Mouse (Mus musculus) cerebellum, adult 2 months (tissue): Measurements from ENCODE around the gene Rbbp4. TPM values are rescaled to one million over a fixed set of nuclear protein-coding genes. Genes with fewer than 3 reads are reported as not detected.

Source experiments
- DNase-seq, 2 experiments: peaks; one replicate each; pipeline ENCODE4 v3.0.0; 2021
- H3K27ac ChIP-seq: fragments of 200-500 bp; 2 replicates; pipeline ENCODE4 v1.5.1; 2012; ENCODE audit warnings: low read length, control low read depth, inconsistent platforms; ENCODE audit not compliant: insufficient read depth
- H3K27me3 ChIP-seq: fragments of 200-500 bp; 2 replicates; pipeline ENCODE4 v1.6.1; 2012; ENCODE audit warnings: inconsistent platforms, mild to moderate bottlenecking, low read length, moderate library complexity; ENCODE audit not compliant: control insufficient read depth, insufficient read depth
- H3K4me1 ChIP-seq: fragments of 200-500 bp; 2 replicates; pipeline ENCODE4 v1.6.1; 2011; ENCODE audit warnings: low read length; ENCODE audit not compliant: control insufficient read depth, insufficient read depth
- H3K4me3 ChIP-seq: fragments of 200-500 bp; replicated peaks from 2 replicates; pipeline ENCODE3; 2011; ENCODE audit warnings: mild to moderate bottlenecking, low read depth, low read length, control low read depth; ENCODE audit not compliant: insufficient read depth
- CTCF ChIP-seq: fragments of 200-500 bp; IDR thresholded peaks from 2 replicates; pipeline ENCODE4 v1.5.1; 2011; ENCODE audit warnings: low read depth, mild to moderate bottlenecking, control low read depth, low read length, moderate library complexity, borderline replicate concordance; ENCODE audit not compliant: insufficient read depth
- POLR2A ChIP-seq: fragments of 200-500 bp; IDR thresholded peaks from 2 replicates; pipeline ENCODE4 v1.6.1; 2011; ENCODE audit warnings: low read length, control low read depth, borderline replicate concordance; ENCODE audit not compliant: insufficient read depth
- WGBS: fragments of 180-500 bp; shearing (Covaris S2); methylation state at CpG from one replicate; pipeline ENCODE4 v1.1.7; 2018; 5-methylcytosine and 5-hydroxymethylcytosine counted together
- polyA plus RNA-seq: library from polyadenylated mRNA; depleted of rRNA; stranded (reverse); fragments of >200 nt; gene quantifications from 2 replicates; pipeline ENCODE4 v1.2.3, GENCODE M21; 2012; rRNA removed

Gene Rbbp4
- polyA plus RNA-seq: 70.9 and 73.7 TPM in 2 replicates

DNA sequence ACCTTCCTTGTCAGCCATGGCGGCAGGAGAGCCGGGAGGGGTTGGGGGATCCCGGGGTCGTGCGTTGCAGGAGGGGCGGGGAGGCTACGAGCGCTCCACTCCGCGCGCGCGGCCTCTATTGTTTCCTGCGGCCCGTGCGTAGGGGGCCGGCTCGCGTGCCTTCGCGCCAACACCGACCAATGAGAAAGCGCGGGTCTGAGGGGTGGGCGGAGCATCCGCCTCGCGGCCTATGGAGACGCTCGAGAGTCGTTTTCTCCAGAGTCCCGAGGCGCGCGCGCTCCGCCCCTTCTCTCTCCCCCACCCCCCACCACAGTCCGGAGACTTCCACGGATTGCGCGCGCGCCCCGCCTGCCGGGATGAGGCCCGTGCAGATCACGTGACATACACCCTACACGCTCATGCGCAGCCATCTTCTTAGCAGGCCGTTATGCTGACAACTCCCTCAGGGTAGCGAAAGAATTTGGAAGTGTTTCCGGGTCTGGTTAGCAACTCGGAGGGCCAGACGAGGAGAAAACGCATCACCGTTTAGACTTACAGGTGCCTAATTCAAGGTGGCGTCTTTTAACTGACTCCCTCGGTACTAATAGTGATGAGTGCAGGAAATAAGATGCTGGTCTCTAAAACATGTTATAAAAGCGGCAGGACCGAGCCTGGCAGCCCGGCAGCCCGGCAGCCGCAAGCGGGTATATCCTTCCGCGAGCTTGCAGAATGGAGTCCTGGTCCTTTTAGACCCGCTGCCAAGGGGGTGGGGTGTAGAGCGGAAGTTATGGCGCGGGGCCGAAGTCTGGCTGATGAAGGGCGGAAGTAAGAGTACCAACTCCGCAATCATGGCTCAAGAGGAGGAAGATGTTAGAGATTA is at the start of gene Rbbp4, which contains the start of gene Zbtb8os:
TSS of gene Rbbp4 (minus strand) at position 155 of the 859 bp plus-strand sequence.
TSS of gene Zbtb8os (plus strand) at position 480 of the 859 bp plus-strand sequence.
- no peak for TF ChIP-seq CTCF
- peak; percentile 77 for TF ChIP-seq POLR2A
- under 1% methylated on average over 73 of the region's 73 CpGs for WGBS

DNA sequence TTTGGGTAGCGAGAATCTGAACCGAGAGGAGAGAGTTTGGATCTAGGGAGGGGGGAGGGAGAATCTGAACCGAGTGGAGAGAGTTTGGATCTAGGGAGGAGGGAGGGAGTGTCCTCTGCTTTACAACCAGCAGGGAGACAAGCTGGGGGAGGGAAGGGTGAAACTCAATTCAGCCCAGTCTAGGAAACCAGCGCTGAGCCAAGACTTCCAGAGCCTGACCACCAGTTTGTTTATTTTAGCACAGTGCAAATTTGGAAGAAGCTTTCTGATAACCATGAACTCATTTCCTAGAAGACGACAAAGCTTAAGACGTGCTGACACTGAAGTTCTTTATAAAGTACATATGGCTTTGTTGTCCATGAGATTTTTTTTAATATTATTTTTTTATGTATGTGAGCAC is 49.3 kb upstream of the Rbbp4 start:
- no peak overlapping the region for H3K27ac ChIP-seq
- no peaks in the 10 kb centered on the region for H3K4me1 ChIP-seq
- H3K27me3 ChIP-seq: no peaks in the 10 kb centered on the region
- WGBS: 44% methylated on average over 6 of the region's 6 CpGs
- no peak for TF ChIP-seq CTCF
- TF ChIP-seq POLR2A: no peak
- no peak for DNase-seq
- H3K4me3 ChIP-seq: no peak overlapping the region

More for the DNA sequence above, at the start of gene Rbbp4, which contains the start of gene Zbtb8os:
- peaks cover 2% of the 10 kb centered on the region for H3K4me1 ChIP-seq
- H3K27ac ChIP-seq: peak within 1 kb of the TSS; percentile 88
- DNase-seq: peak; percentile 96 to 98
- H3K4me3 ChIP-seq: peak within 1 kb of the TSS; percentile 94
- H3K27me3 ChIP-seq: no peaks in the 10 kb centered on the region

DNA sequence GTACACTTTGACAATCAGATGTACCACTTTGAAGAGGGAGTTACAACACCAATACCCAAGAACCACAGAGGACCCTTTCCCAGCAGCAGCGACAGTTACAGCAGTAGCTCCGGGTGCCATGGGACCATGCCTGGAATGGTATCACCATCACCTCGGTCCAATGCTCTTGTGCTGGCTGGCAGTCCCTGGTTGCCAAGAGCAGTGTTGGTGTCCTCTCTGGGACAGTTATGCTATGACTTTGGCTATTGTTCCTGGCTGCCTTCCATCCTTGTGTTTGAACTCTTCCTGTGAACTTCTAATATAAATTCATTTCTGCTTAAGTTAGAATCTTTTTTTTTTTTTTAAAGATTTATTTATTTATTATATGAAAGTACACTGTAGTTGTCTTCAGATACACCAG is 48.4 kb upstream of the Rbbp4 start:
- Histone ChIP-seq H3K27me3 (no peaks in the 10 kb centered on the region), H3K4me1 (no peaks in the 10 kb centered on the region), H3K27ac (no peak overlapping the region), H3K4me3 (no peak overlapping the region)
- WGBS: 67% methylated on average over 3 of the region's 3 CpGs
- DNase-seq: no peak
- TF ChIP-seq CTCF: no peak
- no peak for TF ChIP-seq POLR2A

GRCm38 (mm10) chr4:129382488-129382887 is 47.3 kb upstream of the Rbbp4 start:
- WGBS: 90% methylated on average over 2 of the region's 2 CpGs
- TF ChIP-seq CTCF (no peak), POLR2A (no peak)

GRCm38 (mm10) chr4:129382029-129382428 is 46.9 kb upstream of the Rbbp4 start:
- no peak for TF ChIP-seq POLR2A
- no peak for TF ChIP-seq CTCF
- no peak for DNase-seq
- 83% methylated on average over 9 of the region's 9 CpGs for WGBS
- no peak overlapping the region for H3K27ac ChIP-seq
- no peaks in the 10 kb centered on the region for H3K4me1 ChIP-seq
- no peak overlapping the region for H3K4me3 ChIP-seq
- no peaks in the 10 kb centered on the region for H3K27me3 ChIP-seq

More at GRCm38 (mm10) chr4:129382488-129382887, 47.3 kb upstream of the Rbbp4 start:
- DNase-seq: no peak
- no peaks in the 10 kb centered on the region for H3K4me1 ChIP-seq
- no peaks in the 10 kb centered on the region for H3K27me3 ChIP-seq
- no peak overlapping the region for H3K4me3 ChIP-seq
- H3K27ac ChIP-seq: no peak overlapping the region

DNA sequence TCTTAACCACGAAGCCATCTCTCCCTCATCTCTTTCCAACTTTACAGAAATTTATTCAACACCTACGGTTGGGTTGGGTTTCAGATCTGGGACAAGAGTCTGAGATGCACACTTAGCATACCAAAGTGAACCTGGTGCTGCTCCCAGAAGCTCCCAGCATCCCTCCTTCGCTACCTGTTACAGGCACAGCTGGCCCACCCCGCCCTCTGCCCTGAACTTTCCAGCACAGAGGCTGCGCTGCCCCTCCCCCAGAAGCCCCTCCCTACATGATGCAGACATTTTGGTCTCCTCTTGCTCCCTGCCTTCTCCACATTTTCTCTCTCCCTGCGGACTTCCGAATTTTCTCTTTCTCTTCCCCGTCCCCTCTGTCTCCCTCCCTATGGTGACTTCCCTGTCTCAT is 46.0 kb upstream of the Rbbp4 start:
- H3K27me3 ChIP-seq: no peaks in the 10 kb centered on the region
- no peak overlapping the region for H3K4me3 ChIP-seq
- no peak overlapping the region for H3K27ac ChIP-seq
- no peaks in the 10 kb centered on the region for H3K4me1 ChIP-seq
- no peak for DNase-seq
- WGBS: 80% methylated on average over 8 of the region's 8 CpGs
- TF ChIP-seq CTCF (no peak), POLR2A (no peak)

DNA sequence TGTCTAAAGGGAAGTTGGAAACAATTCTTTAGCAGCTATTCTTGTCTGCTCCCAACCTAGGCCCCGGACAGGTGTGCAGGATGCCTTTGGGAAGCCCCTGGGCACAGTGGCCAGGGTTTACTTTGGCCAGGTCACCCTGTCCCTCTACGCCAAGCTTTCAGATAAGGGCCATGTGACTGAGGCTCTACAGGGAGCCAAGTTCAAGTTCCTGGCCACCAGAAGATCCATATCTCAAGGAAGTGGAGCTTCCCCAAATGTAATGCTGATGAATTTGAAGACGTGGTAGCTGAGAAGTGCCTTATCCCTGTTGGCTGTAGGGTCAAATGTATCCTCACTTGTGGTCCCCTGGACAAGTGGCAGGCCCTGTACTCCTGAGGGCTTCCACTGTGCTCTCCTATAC is 44.6 kb upstream of the Rbbp4 start:
- Histone ChIP-seq H3K27me3 (no peaks in the 10 kb centered on the region), H3K4me3 (no peak overlapping the region), H3K4me1 (no peaks in the 10 kb centered on the region; the same call in 1 of the 2 replicates), H3K27ac (no peak overlapping the region)
- DNase-seq: no peak
- WGBS: 81% methylated on average over 3 of the region's 3 CpGs
- no peak for TF ChIP-seq POLR2A
- no peak for TF ChIP-seq CTCF
